Mouse (Mus musculus) cerebral cortex, adult 2 months (tissue): Measurements from ENCODE around the gene Rsf1.

Experiments
- WGBS: fragments of 180-500 bp; shearing (Covaris S2); methylation state at CpG from one replicate; pipeline ENCODE4 v1.1.7; 2018; 5-methylcytosine and 5-hydroxymethylcytosine counted together

The Rsf1 gene

DNA sequence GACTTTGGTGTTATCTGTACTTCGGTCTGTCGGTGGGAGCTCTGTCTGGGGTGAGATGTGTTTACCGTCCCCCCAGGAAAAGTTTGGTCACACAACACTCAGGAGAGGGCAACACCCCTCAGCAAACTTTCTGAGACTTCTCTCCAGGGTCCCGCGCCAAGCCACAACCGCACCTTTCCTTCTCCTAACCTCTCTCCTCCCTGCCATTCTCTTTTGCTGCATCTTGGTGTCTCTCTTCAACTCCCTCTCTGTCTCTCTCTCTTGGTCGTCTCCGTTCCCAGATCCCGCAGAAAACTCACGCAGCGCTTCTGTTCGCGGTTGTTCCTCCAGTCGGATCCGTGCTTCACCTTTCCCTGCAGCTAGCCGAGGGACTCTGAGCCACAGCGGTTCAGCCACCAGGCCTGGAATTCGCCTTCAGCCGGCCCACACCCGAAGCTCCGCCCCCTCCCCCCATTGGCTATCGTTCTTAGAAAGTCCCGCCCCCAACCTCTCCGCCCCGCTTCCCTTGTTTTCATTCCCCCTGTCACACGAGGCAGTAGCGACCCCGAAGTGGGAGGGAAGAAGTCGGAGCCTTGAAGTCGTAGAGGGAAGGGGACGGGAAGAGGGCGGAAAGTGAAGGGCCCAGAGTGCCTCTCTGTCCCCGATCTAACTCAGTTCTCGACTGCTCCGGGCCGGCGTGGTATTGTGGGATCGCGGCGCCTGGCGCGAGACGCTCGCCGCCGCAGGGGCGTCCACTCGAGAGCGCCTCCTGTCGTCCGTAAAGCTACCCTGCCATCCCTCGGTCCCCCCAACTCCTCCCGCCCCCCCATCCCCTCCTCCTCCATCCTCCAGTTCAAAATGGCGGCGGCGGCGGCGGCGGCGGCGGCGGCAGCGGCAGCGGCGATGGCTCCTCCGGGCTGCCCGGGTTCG is at the start of gene Rsf1, which contains the start of gene Aamdc:
Gene Rsf1 (plus strand): TSS at position 823 of the 909 bp plus-strand sequence.
Gene Aamdc (minus strand): TSS at position 431 of the 909 bp plus-strand sequence.
- WGBS: 1% methylated on average over 58 of the region's 68 CpGs

DNA sequence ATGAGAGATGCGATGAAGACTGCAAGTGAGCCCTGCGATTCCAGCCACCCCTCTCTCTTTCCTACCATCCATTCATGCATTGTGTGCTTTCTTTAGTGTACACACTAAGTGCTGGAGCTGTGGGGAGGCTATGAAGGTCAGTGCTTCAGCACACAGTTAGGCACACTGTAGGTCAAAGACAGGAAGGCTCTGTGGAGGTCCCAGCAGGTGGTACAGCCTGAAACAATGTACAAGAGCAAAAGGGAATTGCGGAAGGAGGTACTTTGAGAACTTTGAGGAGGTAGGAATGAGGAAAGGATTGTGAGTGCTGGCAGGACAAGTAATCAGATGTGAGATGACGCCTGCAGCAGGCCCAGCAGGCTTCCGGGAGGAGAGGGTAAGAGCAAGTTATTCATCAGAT is 44.2 kb upstream of the Rsf1 start:
- 83% methylated on average over 5 of the region's 5 CpGs for WGBS

DNA sequence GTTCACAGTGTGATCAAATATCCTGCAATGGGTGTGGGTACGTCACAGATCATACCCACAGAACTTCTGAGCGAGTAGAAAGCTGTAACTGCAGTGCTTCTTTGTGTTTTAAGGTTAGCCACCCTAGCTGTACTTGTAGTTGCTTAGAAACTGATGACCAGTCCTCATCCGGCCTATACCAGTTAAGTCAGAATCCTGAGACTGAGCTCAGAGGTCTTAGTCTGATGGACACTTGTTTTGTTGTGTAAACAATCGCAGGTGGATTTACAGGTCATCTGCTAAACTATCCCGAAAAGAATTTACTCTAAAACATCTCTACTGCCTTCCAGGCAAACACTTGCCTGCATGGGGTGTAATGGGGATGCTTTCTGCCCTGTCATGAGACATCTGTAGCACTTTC is 43.1 kb upstream of the Rsf1 start:
- WGBS: 95% methylated on average over 5 of the region's 5 CpGs

DNA sequence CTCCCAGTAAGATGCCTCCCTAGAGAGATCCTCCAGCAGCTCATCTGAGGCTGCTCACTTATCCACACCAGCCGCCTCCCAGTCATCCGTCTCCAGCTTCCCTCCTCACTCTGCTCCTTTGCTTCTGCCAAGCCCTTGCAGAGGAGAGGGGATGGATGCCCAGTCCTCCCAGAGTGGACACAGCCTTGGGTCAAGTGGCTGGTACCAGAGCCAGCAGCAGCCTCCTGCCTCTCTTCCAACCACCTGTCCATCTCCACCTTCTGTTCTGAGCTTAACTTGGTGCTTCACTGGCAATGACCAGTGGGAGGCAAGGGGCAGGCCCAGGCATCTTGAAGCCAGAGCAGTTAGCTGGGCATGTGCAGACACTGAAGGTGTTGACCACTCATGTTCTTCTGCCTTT is 33.2 kb upstream of the Rsf1 start:
- 84% methylated on average over 2 of the region's 2 CpGs for WGBS

DNA sequence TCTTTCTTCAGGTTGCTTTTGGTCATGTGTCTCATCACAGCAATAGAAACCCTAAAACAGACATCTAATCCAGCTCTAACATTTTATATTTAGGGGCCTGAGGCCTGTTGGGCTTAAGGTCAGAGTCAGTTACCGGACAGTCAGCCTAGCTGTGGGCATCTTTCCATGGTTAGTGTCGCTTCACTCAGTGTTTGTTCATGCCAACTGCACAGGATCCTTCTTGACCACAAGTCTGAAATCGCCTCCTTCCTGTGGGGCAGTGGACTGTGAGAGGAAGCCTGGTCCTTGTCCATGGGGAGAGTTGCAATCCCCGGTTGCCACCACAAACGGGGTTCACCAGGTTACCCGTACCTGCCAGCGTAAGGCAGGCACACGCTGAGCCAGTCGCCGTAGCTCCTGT is 30.4 kb upstream of the Rsf1 start:
- 95% methylated on average over 10 of the region's 10 CpGs for WGBS

DNA sequence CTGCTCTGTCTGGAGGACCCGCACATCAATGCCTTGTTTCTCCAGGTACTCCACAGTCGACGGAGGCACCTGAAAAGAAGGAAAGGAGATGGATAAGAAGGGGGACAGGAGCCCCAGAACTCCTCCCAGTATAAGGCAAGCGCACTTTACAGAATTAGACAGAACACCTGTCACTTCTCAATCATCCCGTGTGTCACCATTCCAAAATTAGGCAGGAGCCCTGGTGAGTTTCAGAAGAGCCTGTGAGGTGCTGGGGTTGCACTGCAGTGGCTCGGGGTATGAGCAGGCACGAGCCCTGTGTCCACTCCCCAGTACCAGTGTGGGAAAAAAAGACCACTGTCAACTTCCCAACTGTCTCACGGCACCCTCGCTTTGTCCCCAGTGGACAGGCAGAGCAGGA is 29.0 kb upstream of the Rsf1 start:
- 92% methylated on average over 9 of the region's 9 CpGs for WGBS

DNA sequence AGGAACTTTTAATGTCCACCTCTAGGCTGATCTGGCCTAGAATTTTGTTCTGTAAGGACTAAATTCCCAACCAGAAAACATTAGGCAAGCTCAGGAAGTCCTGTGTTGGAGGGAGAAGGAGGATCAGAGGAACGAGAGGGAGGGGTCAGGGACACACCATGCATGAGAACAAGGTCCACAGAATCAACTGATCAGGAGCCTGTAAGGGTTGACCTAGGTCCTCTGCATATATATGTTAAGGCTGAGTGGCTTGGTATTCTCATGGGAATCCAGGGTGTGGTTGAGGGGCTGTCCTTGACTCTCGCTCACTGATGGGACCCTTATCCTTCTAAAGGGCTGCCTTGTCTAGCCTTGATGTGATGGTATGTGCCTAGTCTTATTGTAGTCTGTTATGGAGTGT is 16.1 kb upstream of the Rsf1 start:
- 90% methylated on average over 2 of the region's 2 CpGs for WGBS

DNA sequence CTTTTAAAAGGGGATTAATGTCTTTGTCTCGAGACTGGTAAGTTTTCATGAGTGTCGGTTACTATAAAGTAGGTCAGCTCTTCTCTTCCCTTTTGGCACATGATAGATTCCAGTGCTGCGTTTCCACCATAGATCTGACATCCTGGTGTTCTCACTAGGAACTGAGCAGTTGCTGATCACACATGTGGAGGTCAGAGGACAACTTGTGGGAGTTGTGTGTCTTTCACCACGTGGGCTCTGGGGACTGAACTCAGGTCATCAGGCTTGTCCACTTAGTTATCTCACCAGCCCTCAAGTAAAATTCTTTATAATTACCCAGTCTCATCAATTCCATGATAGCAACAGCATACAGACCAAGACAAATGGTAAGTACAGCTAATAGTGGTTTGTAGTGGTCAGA is 10.3 kb upstream of the Rsf1 start:
- 80% methylated on average over 4 of the region's 4 CpGs for WGBS

DNA sequence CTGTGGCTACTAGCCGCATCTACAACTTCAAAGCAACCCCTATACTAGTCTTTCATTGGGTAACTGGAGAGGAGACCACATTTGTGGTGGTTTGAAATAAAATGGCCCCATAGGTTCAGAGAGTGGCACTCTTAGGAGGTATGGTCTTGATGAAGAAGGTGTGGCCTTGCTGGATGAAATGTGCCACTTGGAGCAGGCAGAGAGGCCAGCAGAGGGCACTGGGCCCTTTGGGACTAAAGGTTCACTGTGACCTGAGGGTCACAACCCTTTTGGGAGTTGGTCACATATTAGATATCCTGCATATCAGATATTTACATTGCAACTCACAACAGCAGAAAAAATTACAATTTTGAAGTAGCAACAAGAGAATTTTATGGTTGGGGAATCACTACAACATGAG is 9.3 kb upstream of the Rsf1 start:
- 92% methylated on average over 1 of the region's 1 CpGs for WGBS

DNA sequence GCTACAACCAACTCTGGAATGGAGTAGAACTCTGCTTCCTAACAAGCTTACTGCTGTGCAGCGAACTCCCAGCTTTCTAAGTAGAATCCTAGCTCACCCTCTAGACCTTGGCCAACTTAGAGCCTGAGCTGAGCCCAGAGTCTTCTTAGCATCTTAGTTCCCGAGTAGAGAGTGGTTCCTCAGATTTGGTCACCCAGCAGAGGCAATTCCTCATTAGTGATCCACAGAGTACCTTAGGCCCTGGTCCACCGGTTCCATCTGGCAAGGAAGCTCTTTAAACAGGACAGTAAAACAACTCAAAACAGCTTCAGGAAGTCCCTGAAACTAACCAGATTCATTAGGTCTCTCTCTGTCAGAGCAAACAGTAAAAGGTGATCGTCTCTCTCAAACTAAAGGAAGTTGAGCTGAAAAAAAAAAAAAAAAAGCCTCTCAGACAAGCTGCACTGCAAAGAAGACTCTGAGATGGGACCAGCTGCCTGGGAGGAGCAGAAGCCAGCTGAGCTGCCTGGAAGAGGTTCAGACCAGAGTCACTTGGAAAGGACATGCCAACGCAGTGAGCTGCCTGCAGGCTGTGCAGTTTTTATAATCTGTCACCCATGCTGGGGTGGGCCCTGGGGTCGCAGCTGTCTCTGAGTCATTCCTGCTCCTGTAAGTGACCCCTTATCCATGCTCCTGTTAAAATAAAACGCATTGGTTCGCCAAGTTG is 1.2 kb upstream of the Rsf1 start:
- WGBS: 22% methylated on average over 8 of the region's 8 CpGs

DNA sequence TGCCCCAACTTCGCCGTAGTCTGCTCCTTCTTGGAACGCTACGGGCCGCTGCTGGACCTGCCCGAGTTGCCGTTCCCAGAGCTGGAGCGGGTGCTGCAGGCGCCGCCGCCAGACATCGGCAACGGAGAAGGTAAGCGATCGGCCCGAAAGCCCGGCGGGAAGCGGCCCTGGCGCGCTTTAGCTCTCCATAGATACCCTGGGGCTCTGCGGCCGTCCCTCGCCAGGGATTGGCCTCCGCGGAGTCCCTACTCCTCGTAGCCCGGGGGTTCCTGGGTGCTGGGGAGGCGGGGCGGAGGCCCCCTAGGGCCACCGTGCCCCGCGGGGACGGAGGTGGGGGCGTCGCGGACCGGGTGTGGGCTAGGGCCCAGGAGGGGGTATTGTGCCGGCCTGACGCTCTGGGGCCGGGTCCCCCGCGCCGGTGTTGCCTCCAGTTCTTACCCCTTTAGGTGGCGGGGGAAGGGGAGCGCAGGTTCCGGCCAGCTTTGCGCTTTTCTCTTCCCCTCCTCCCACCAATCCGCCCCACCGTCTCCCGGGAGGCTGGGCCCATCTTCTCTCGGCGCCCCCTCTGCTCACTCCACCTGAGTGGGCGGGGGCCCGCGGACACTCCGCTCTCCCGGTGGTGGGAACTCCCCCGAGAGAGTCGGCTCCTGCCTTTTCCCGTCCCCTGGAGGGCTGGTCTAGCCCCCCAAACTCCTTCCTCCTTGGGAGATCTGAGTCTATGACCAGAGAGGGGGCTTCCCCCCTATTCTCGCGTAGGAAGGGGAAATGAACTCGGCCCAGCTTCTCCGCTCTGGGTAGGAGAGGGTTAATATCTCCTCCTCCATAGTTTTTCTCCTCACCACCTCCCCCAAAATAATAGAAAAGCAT is 520 bp downstream of the Rsf1 start:
- under 1% methylated on average over 59 of the region's 65 CpGs for WGBS

DNA sequence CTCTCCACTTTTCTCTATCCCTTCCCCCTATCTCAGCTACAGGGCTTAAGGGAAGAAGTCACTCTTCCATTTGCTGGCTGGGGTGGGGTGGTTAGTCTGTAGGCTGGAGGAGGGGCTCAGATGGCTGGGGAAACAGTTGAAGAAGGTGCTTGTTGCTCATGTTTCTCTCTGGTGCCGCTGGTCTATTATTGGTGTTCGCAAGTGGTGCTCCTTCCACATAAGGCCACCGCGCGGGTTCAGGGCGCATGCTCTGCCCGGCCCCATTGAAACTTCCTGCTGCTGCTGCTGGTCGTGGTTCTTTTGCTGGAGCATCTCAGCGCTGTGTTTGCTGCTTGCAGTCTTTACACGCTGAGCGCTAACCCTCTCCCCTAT is 1.1 kb downstream of the Rsf1 start:
- WGBS: under 1% methylated on average over 11 of the region's 11 CpGs

DNA sequence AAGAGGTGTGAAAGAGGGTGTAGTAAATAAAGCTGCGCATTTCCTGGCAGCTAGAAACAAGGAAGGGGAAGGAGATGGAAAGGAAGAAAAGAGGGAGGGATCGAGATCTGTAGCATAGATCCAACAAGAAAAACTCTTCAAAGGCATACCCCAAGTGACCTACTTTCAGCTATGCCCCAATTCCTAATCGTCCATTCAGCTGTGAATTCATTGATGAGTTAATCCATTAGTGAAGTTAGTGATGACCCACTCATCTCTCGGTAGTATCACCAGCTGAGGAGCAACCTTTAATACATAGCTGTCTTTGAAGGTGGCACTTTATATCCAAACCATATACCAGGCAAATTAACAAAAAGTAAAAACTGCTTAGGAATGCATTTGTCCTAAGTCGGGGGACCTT is 8.8 kb downstream of the Rsf1 start:
- 68% methylated on average over 5 of the region's 5 CpGs for WGBS

DNA sequence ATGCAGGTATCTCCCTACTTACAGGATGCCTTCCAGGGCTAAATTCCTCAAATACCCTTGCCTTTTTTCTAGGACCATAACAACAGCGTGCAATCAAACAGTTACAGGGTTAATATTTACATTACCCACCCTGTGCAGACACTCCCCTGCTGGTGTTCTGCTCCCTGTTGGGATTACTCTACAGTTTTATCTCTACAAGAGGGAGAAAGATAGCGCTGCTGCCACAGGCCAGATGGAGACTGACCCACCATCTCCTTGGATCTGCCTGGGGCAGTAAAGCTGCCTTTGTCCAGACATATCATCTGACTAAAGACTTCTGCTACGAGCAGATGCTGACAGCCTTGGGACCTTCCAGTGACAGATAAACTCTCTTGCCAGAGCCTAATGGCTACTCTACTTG is 10.8 kb downstream of the Rsf1 start:
- 67% methylated on average over 3 of the region's 3 CpGs for WGBS

DNA sequence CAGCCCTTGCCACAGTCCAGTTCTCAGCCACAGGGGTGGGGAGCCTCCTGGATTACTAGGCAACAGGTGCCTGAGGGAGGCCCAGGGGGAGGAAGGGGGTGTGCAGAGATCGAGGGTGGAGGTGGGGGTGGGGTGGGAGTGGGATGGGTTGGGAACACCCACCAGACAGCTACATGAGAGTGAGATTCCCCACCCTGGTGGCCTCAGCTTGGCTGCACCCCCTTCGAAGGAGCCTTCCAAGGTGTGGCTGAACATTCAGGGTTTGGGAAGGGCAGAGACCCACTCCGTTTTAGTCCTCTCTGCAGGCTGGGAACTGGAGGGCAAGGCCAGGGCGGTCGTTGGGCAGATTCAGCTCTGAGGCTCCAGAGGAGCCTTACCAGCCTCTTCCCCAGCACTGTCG is 11.6 kb downstream of the Rsf1 start:
- 84% methylated on average over 6 of the region's 6 CpGs for WGBS

DNA sequence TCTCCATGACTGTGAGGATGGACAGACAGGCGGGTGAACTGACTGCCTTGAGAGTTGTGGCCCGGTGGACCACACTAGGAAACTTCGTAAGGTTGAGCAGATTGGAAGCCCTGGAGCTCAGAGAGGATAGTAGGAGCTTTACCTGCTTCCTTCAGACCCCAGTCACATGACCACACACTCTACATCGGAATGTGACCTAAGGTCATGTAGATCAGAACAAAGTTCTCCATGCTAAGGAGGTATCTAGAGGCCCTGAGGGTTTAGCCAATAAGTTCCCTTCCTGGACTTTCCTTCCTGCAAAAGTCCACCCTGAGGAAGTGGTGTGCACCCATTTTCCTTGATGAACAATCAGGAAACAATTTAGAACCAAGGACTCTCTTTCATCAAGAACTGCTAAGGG is 12.7 kb downstream of the Rsf1 start:
- WGBS: 97% methylated on average over 4 of the region's 4 CpGs

DNA sequence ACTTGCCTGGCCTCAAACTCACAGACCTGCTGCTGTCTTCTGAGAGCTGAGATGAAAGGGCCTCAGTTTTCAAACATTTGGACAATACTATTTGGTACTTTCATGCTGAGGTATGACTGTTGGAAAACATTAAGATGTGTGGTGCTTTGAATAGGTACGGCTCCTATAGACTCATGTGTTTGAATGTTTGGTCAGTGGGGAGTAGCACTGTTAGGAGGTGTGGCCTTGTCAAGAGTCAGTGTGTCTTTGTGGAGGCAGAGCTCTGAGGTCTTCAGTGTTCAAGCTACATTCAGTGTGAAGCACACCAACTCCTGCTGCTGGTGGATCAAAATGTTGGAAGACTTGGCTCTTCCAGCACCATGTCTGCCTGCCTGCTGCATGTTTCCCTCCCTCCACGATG is 13.8 kb downstream of the Rsf1 start:
- 85% methylated on average over 2 of the region's 2 CpGs for WGBS

DNA sequence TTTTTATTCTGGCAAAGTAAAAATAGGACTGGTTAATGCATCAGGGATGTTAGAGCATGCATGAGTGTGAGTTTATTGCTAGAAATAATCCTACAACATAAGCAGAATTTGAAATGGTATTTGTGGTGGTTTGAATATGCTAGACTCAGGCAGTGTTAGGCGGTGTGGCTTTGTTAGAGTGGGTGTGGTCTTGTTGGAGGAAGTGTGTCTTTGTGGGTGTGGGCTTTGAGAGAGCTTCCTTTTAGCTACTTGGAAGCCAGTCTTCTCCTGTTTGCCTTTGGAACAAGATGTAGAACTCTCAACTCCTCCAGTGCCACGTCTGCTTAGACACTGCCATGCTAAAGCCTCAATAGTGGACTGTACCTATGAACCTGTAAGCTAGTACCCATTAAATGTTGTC is 18.9 kb downstream of the Rsf1 start:
- 72% methylated on average over 2 of the region's 2 CpGs for WGBS

DNA sequence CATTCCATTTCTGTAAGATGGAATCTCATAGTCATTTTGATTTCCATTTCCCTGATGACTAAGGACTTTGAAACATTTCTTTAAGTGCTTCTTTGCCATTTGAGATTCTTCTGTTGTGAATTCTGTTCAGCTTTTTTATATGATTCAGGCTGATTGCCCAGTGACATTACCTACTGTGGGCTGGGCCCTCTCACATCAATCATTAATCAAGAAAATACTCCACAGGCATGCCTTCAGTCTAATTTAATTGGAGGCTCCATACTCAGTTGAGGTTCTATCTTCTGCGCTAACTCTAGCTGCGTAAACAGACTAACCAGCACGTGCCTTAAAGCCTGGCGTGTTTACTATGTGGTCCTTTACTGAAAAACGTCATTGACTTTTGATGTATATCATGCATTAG is 41.7 kb downstream of the Rsf1 start:
- 98% methylated on average over 5 of the region's 5 CpGs for WGBS

DNA sequence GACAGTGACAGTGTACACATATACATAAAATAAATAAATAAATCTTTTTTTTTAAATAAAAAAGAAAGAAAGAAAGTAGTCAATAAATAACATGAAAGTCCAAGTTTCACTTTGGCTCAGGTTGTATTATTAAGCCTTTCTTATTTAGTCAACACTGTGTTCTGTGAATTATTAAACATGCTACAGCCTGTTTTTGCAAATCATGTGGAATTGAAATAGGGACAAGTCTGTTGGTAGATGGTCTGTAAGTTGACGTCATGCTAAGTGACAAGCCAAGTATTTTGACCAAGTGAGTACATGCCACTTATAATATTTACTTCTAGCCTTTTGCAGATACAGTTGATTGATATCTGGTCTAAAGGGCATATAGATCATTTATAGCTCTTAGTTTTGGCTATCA is 43.0 kb downstream of the Rsf1 start:
- 91% methylated on average over 1 of the region's 1 CpGs for WGBS

DNA sequence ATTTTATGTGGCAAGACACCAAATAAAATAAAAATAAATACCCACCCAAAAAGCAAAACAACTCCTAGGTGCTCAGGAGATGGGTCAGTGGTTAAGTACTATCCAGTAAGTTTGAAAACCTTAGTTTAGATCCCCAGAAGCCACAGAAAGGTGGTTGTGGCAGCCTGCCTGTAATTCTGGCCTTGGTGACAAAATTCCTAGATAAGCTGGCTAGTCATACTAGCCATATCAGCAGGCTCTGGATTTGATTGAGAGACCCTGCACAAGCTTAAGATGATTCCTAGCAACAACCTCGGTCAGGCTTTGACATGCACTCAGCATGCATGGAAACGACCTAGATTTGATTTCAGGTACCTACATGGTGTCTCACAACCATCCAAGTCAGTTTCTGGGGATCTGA is 49.7 kb downstream of the Rsf1 start:
- WGBS: 61% methylated on average over 2 of the region's 2 CpGs

DNA sequence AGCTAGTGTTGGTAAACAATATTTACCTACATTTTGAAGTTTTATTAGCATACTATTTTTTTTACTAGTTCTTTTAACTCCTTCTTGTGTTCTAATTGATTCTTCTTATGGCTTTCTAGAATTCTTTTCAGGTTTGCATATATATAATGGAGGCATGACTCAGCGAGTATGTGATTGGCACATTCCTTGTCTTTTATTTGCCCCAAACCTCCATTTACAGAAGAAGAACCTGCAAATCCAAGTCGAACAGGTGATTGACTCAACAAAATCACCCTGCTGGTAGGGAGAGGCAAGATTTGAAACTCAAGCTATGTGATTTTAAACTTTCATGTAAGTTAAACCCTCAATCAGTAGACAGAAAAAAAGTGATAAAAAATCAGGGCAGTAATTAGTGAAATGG is 51.6 kb downstream of the Rsf1 start:
- WGBS: 72% methylated on average over 2 of the region's 2 CpGs
